Mouse (Mus musculus): ENCODE measurements around the gene Kdm4a. TPM values are rescaled to one million over a fixed set of nuclear protein-coding genes. Genes with fewer than 3 reads are reported as not detected.

The Kdm4a gene
- total and polyA plus RNA-seq, 3 experiments = 36.9 to 58.8 (median 43.6) TPM

DNA sequence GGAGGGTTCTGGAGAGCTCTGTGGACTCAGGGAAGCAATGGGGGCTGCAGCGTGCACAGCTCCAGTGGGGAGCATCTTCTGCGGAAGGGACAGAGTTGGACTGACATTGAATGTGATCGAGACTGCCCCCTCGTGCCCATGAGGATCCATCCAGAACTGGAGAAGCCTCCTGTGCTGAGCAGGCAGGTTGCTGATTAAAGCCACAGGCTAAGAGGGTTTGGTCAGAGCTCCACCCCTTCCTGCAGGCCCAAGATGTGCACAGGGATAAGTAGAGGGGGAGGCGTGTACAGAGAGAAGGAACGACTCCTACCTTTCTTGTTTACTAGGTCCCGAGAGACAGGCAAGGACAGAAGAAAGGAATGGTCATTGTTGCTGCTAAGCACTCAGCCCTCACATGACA lies 41.4 kb upstream of the Kdm4a start:
- Histone ChIP-seq H3K36me3 (replicated peaks in 1 of 2; ENCODE audit: control insufficient read depth in 1 of 2, insufficient read depth in 1 of 2, low read length in 1 of 2) (no peaks in the 10 kb centered on the region), H3K27ac (ENCODE audit: insufficient read depth, low read depth) (no peak overlapping the region), H3K4me1 (ENCODE audit: control insufficient read depth in 1 of 2, insufficient read depth in 2 of 2) (peaks cover 4 to 8% of the 10 kb centered on the region in 2 experiments; a peak in 1 of 4 replicates), H3K27me3 (replicated peaks) (peaks cover 77% of the 10 kb centered on the region), H3K9me3 (replicated peaks; ENCODE audit: low read length) (no peaks in the 10 kb centered on the region), H3K79me2 (replicated peaks; ENCODE audit: control insufficient read depth, extremely low read depth, insufficient read depth, poor library complexity, severe bottlenecking) (no peaks in the 10 kb centered on the region), H3K4me3 (replicated peaks in 1 of 3; ENCODE audit: low read depth in 2 of 3, low read length in 2 of 3, poor library complexity in 1 of 3) (no peak overlapping the region), H3K4me2 (ENCODE audit: insufficient read depth, low read depth, poor library complexity, severe bottlenecking) (no peak overlapping the region), H3K9ac (ENCODE audit: insufficient read depth, low read depth) (no peak overlapping the region)
- in situ Hi-C loops (cut with MboI; ENCODE audit: low pct_ligation_motif_present, low pct_unique_long_range_greater_than_20kb, low sequenced_read_pairs) (loop anchor here (10.0 kb wide), 1 partner anchor 344 kb away; no protein-coding TSS in a partner anchor), dilution Hi-C loops (cut with MboI; ENCODE audit: extremely low pct_ligation_motif_present, extremely low pct_unique_long_range_greater_than_20kb, low sequenced_read_pairs) (no loop called here)
- peak in 1 of 2 experiments; percentile 37; a peak in 2 of 4 replicates for TF ChIP-seq CTCF (conservative IDR thresholded peaks at IDR 0.05 in 1 of 2, IDR thresholded peaks at IDR 0.05 in 1 of 2; ENCODE audit: low read depth in 2 of 2, low read length in 2 of 2)
- TF ChIP-seq EP300 (IDR thresholded peaks at IDR 0.05; ENCODE audit: low read length) = no peak
- no peak for TF ChIP-seq NRF1 (IDR thresholded peaks at IDR 0.05; ENCODE audit: low read depth, low read length)
- no peak for TF ChIP-seq ZNF384 (IDR thresholded peaks at IDR 0.05; ENCODE audit: low read depth, low read length)
- peak; percentile 15; the same call in 1 of the 2 replicates for TF ChIP-seq SMC3 (IDR thresholded peaks at IDR 0.05; ENCODE audit: low read depth, low read length)
- TF ChIP-seq GABPA (IDR thresholded peaks at IDR 0.05; ENCODE audit: insufficient replicate concordance, low read depth, low read length) = no peak
- no peak for TF ChIP-seq SIN3A (IDR thresholded peaks at IDR 0.05; ENCODE audit: low read length)
- no peak for TF ChIP-seq ZMIZ1 (IDR thresholded peaks at IDR 0.05; ENCODE audit: low read depth, low read length)
- DNase-seq (ENCODE audit: extremely low read depth) = no peak

DNA sequence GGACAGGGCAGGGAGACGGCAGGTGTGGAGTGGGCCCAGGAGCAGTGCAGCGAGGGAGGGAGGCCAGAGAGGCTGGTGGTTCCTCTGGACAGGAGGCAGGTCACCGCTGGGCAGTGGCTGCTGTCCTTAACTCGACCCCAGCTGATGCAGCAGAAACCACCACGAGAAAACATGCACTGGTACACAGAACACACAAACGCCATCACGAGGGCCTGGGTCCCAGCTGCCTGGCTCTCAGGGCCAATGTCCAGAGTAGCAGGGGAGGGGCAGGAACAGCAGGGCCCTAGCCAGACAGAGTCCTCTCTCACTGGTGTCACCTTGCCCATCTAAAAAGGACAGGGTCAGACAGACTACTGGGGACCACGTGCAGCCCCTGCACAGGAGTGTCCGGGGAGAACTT lies 40.9 kb upstream of the Kdm4a start:
- no peaks in the 10 kb centered on the region for H3K9me3 ChIP-seq (replicated peaks; ENCODE audit: low read length)
- dilution Hi-C loops (cut with MboI; ENCODE audit: extremely low pct_ligation_motif_present, extremely low pct_unique_long_range_greater_than_20kb, low sequenced_read_pairs) = no loop called here

DNA sequence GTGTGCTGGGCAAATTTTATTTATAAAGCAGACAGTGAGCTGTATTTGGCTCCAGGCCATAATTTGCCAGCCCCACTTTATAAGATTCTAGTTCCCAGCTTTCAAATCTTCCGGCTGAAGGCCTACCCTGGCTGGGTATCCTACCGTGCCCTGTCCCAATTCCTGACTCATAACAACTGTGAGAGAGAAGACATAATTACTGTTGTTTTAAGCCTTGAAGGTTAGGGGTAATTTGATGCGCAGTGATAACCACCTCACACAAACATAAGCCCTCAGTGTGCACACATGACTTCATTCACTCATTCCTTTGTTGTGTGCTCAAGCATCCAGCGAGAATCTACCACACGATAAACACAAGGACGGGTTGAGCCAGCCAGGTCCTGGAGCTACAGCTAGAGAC lies 39.6 kb upstream of the Kdm4a start:
- Histone ChIP-seq H3K27me3 (replicated peaks) (peaks cover 77% of the 10 kb centered on the region), H3K9me3 (replicated peaks; ENCODE audit: low read length) (no peaks in the 10 kb centered on the region), H3K4me3 (replicated peaks in 1 of 3; ENCODE audit: low read depth in 2 of 3, low read length in 2 of 3, poor library complexity in 1 of 3) (no peak overlapping the region), H3K36me3 (replicated peaks in 1 of 2; ENCODE audit: control insufficient read depth in 1 of 2, insufficient read depth in 1 of 2, low read length in 1 of 2) (no peaks in the 10 kb centered on the region), H3K4me2 (ENCODE audit: insufficient read depth, low read depth, poor library complexity, severe bottlenecking) (no peak overlapping the region), H3K4me1 (ENCODE audit: control insufficient read depth in 1 of 2, insufficient read depth in 2 of 2) (peaks cover 4 to 5% of the 10 kb centered on the region in 2 experiments; a peak in 1 of 4 replicates), H3K9ac (ENCODE audit: insufficient read depth, low read depth) (no peak overlapping the region), H3K79me2 (replicated peaks; ENCODE audit: control insufficient read depth, extremely low read depth, insufficient read depth, poor library complexity, severe bottlenecking) (no peaks in the 10 kb centered on the region), H3K27ac (ENCODE audit: insufficient read depth, low read depth) (no peak overlapping the region)
- no peak for DNase-seq (ENCODE audit: extremely low read depth)
- in situ Hi-C loops (cut with MboI; ENCODE audit: low pct_ligation_motif_present, low pct_unique_long_range_greater_than_20kb, low sequenced_read_pairs) (no loop called here), dilution Hi-C loops (cut with MboI; ENCODE audit: extremely low pct_ligation_motif_present, extremely low pct_unique_long_range_greater_than_20kb, low sequenced_read_pairs) (no loop called here)
- TF ChIP-seq TCF12 (IDR thresholded peaks at IDR 0.05; ENCODE audit: low read depth, low read length) (no peak), MAFK (IDR thresholded peaks at IDR 0.05; ENCODE audit: insufficient replicate concordance, low read length) (no peak), ZC3H11A (IDR thresholded peaks at IDR 0.05; ENCODE audit: low read depth, low read length) (no peak), ZNF384 (IDR thresholded peaks at IDR 0.05; ENCODE audit: low read depth, low read length) (no peak), NELFE (IDR thresholded peaks at IDR 0.05; ENCODE audit: low read depth, low read length) (no peak), BHLHE40 (IDR thresholded peaks at IDR 0.05; ENCODE audit: low read depth, low read length) (no peak), USF1 (IDR thresholded peaks at IDR 0.05; ENCODE audit: low read depth, low read length) (no peak), POLR2AphosphoS2 (IDR thresholded peaks at IDR 0.05; ENCODE audit: low read depth, low read length) (no peak), JUN (IDR thresholded peaks at IDR 0.05; ENCODE audit: insufficient read depth, low read depth, low read length) (no peak), TBP (conservative IDR thresholded peaks at IDR 0.05; ENCODE audit: low read depth, low read length) (no peak), MYC (IDR thresholded peaks at IDR 0.05; ENCODE audit: low read depth, low read length) (no peak), ELF1 (IDR thresholded peaks at IDR 0.05; ENCODE audit: low read depth, low read length) (no peak), HCFC1 (IDR thresholded peaks at IDR 0.05; ENCODE audit: low read depth, low read length) (no peak), KAT2A (IDR thresholded peaks at IDR 0.05; ENCODE audit: insufficient replicate concordance, low read length) (no peak), ZMIZ1 (IDR thresholded peaks at IDR 0.05; ENCODE audit: low read depth, low read length) (no peak), POLR2A (IDR thresholded peaks at IDR 0.05; ENCODE audit: low read depth, low read length) (no peak), USF2 (conservative IDR thresholded peaks at IDR 0.05; ENCODE audit: low read depth, low read length) (no peak), JUND (conservative IDR thresholded peaks at IDR 0.05; ENCODE audit: low read depth, low read length) (no peak), ZKSCAN1 (IDR thresholded peaks at IDR 0.05; ENCODE audit: borderline replicate concordance, low read depth, low read length) (no peak)

More for the DNA sequence above, 40.9 kb upstream of the Kdm4a start:
- TF ChIP-seq SMC3 (IDR thresholded peaks at IDR 0.05; ENCODE audit: low read depth, low read length) (no peak), CTCF (conservative IDR thresholded peaks at IDR 0.05 in 1 of 2, IDR thresholded peaks at IDR 0.05 in 1 of 2; ENCODE audit: low read depth in 2 of 2, low read length in 2 of 2) (no peak), NELFE (IDR thresholded peaks at IDR 0.05; ENCODE audit: low read depth, low read length) (no peak), MAZ (IDR thresholded peaks at IDR 0.05; ENCODE audit: low read depth, low read length) (no peak), RAD21 (IDR thresholded peaks at IDR 0.05; ENCODE audit: low read depth, low read length) (no peak)
- Histone ChIP-seq H3K9ac (ENCODE audit: insufficient read depth, low read depth) (no peak overlapping the region), H3K4me1 (ENCODE audit: control insufficient read depth in 1 of 2, insufficient read depth in 2 of 2) (peaks cover 4 to 8% of the 10 kb centered on the region in 2 experiments; a peak in 1 of 4 replicates), H3K27me3 (replicated peaks) (peaks cover 77% of the 10 kb centered on the region), H3K4me3 (replicated peaks in 1 of 3; ENCODE audit: low read depth in 2 of 3, low read length in 2 of 3, poor library complexity in 1 of 3) (no peak overlapping the region), H3K36me3 (replicated peaks in 1 of 2; ENCODE audit: control insufficient read depth in 1 of 2, insufficient read depth in 1 of 2, low read length in 1 of 2) (no peaks in the 10 kb centered on the region), H3K79me2 (replicated peaks; ENCODE audit: control insufficient read depth, extremely low read depth, insufficient read depth, poor library complexity, severe bottlenecking) (no peaks in the 10 kb centered on the region), H3K27ac (ENCODE audit: insufficient read depth, low read depth) (no peak overlapping the region), H3K4me2 (ENCODE audit: insufficient read depth, low read depth, poor library complexity, severe bottlenecking) (no peak overlapping the region)
- DNase-seq (ENCODE audit: extremely low read depth) = no peak
- in situ Hi-C loops (cut with MboI; ENCODE audit: low pct_ligation_motif_present, low pct_unique_long_range_greater_than_20kb, low sequenced_read_pairs) = loop anchor here (10.0 kb wide), 1 partner anchor 344 kb away; no protein-coding TSS in a partner anchor
